ENCODE assay signal across 19 mouse cellular contexts in genomic region chr10:12861381-12861780, GRCm38 (mm10). TPM values are rescaled to one million over a fixed set of nuclear protein-coding genes. Genes with fewer than 3 reads are reported as not detected.
DNase-seq lines count a peak whose midpoint lies in the region; ATAC-seq and TF ChIP-seq lines count a peak whose summit lies in the region.
"Had no signal": no experiment of that assay in that cellular context is flagged by ENCODE, and none has a peak within 500 bp of the region (broad histone marks: within the 10 kb centered on the region; RNA-seq: fewer than 3 reads in every experiment).

No protein-coding gene starts in this region.

- H3K4me3 ChIP-seq in forebrain, embryonic 13.5 days, result no peak overlapping the region
- H3K4me3 ChIP-seq in forebrain, embryonic 12.5 days (replicated peaks), result no peak overlapping the region
- H3K4me3 ChIP-seq in heart, embryonic 12.5 days, result no peak overlapping the region
- no peak overlapping the region for H3K4me3 ChIP-seq in lung, postnatal 0 days (ENCODE audit: low read depth, low read length)
- H3K4me3 ChIP-seq: embryonic facial prominence, embryonic 15.5 days; heart, adult 2 months; hindbrain, embryonic 10.5 days; intestine, embryonic 15.5 days had no signal

- no peaks in the 10 kb centered on the region for H3K36me3 ChIP-seq in forebrain, embryonic 13.5 days (ENCODE audit: poor library complexity, severe bottlenecking)
- H3K36me3 ChIP-seq in forebrain, embryonic 12.5 days (replicated peaks), result peaks cover 2% of the 10 kb centered on the region; the same call in 1 of the 2 replicates
- H3K36me3 ChIP-seq in heart, embryonic 12.5 days, result peaks cover 22% of the 10 kb centered on the region
- H3K36me3 ChIP-seq in lung, postnatal 0 days (ENCODE audit: insufficient read depth, low read length), result no peaks in the 10 kb centered on the region
- H3K36me3 ChIP-seq: intestine, embryonic 15.5 days had no signal

- no peak overlapping the region for H3K4me2 ChIP-seq in forebrain, embryonic 13.5 days
- no peak overlapping the region for H3K4me2 ChIP-seq in forebrain, embryonic 12.5 days
- H3K4me2 ChIP-seq in heart, embryonic 12.5 days, result no peak overlapping the region
- H3K4me2 ChIP-seq in lung, postnatal 0 days (replicated peaks; ENCODE audit: low read depth, low read length), result no peak overlapping the region
- H3K4me2 ChIP-seq: embryonic facial prominence, embryonic 15.5 days; heart, embryonic 11.5 days; hindbrain, embryonic 14.5 days; intestine, embryonic 15.5 days had no signal

- peak; percentile 33 for DNase-seq in heart, adult 11 months
- peak; percentile 47 for DNase-seq in NIH3T3 (ENCODE audit: low read depth)
- DNase-seq in lung, postnatal 0 days (ENCODE audit: low spot score), result no peak
- DNase-seq: adrenal gland, postnatal 36 days; cerebellum, adult 11 months; cerebellum, adult 8-10 months; cerebellum, postnatal 14 days; embryo, embryonic 11 days; gastrocnemius, postnatal 36 days; heart, adult 2 months; kidney, adult 18-20 months had no signal

- H3K9me3 ChIP-seq in forebrain, embryonic 13.5 days (replicated peaks), result no peaks in the 10 kb centered on the region
- no peaks in the 10 kb centered on the region for H3K9me3 ChIP-seq in forebrain, embryonic 12.5 days
- H3K9me3 ChIP-seq in heart, embryonic 12.5 days (replicated peaks), result no peaks in the 10 kb centered on the region
- no peaks in the 10 kb centered on the region for H3K9me3 ChIP-seq in lung, postnatal 0 days (ENCODE audit: low read length)
- H3K9me3 ChIP-seq: embryonic facial prominence, embryonic 15.5 days; hindbrain, embryonic 10.5 days; intestine, embryonic 15.5 days had no signal

- H3K27me3 ChIP-seq in forebrain, embryonic 13.5 days, result no peaks in the 10 kb centered on the region
- H3K27me3 ChIP-seq in forebrain, embryonic 12.5 days, result no peaks in the 10 kb centered on the region
- H3K27me3 ChIP-seq in heart, embryonic 12.5 days (replicated peaks), result no peaks in the 10 kb centered on the region
- H3K27me3 ChIP-seq in lung, postnatal 0 days (replicated peaks; ENCODE audit: insufficient read depth, low read length), result no peaks in the 10 kb centered on the region
- H3K27me3 ChIP-seq: embryonic facial prominence, embryonic 15.5 days; intestine, embryonic 15.5 days had no signal

- peaks cover 18% of the 10 kb centered on the region for H3K4me1 ChIP-seq in forebrain, embryonic 13.5 days
- peaks cover 6% of the 10 kb centered on the region; the same call in 1 of the 2 replicates for H3K4me1 ChIP-seq in forebrain, embryonic 12.5 days
- H3K4me1 ChIP-seq in heart, embryonic 12.5 days (replicated peaks), result peaks cover 47% of the 10 kb centered on the region
- no peaks in the 10 kb centered on the region for H3K4me1 ChIP-seq in lung, postnatal 0 days (ENCODE audit: insufficient read depth, low read depth, low read length)
- H3K4me1 ChIP-seq: intestine, embryonic 15.5 days had no signal

- H3K27ac ChIP-seq in forebrain, embryonic 13.5 days, result no peak overlapping the region
- no peak overlapping the region for H3K27ac ChIP-seq in forebrain, embryonic 12.5 days
- H3K27ac ChIP-seq in heart, embryonic 12.5 days (ENCODE audit: poor library complexity, severe bottlenecking), result no peak overlapping the region
- no peak overlapping the region for H3K27ac ChIP-seq in lung, postnatal 0 days (ENCODE audit: low read length)
- H3K27ac ChIP-seq: embryonic facial prominence, embryonic 15.5 days; heart, adult 2 months; hindbrain, embryonic 10.5 days; hindbrain, embryonic 14.5 days; intestine, embryonic 15.5 days had no signal

- 58% methylated on average over 2 of the region's 2 CpGs for WGBS in forebrain, embryonic 13.5 days
- 74% methylated on average over 2 of the region's 2 CpGs for WGBS in forebrain, embryonic 12.5 days
- 73% methylated on average over 2 of the region's 2 CpGs for WGBS in heart, embryonic 12.5 days
- 81% methylated on average over 2 of the region's 2 CpGs for WGBS in lung, postnatal 0 days

- TF ChIP-seq CTCF in lung, postnatal 0 days (IDR thresholded peaks at IDR 0.05), result no peak

- ATAC-seq in forebrain, embryonic 13.5 days, result peak; percentile 37; the same call in 1 of the 2 replicates
- ATAC-seq in forebrain, embryonic 12.5 days (ENCODE audit: low FRiP score), result no peak
- ATAC-seq in heart, embryonic 12.5 days (ENCODE audit: insufficient number of reproducible peaks, low FRiP score), result no peak
- no peak for ATAC-seq in lung, postnatal 0 days

- no peak for TF ChIP-seq EP300 in lung, postnatal 0 days (IDR thresholded peaks at IDR 0.05)

- no peak overlapping the region for H3K9ac ChIP-seq in forebrain, embryonic 13.5 days
- H3K9ac ChIP-seq in forebrain, embryonic 12.5 days, result no peak overlapping the region
- H3K9ac ChIP-seq in heart, embryonic 12.5 days, result no peak overlapping the region
- H3K9ac ChIP-seq in lung, postnatal 0 days (replicated peaks; ENCODE audit: low read depth), result no peak overlapping the region
- H3K9ac ChIP-seq: embryonic facial prominence, embryonic 15.5 days; hindbrain, embryonic 14.5 days; intestine, embryonic 15.5 days had no signal

RNA-seq across cellular contexts. Expression of gene Utrn, which starts 7.8 kb away (rescaled TPM):
- 18.7 and 22.0 TPM in 2 replicates for polyA plus RNA-seq in forebrain, embryonic 13.5 days (2015; fragmentation: Nextera tagmentation; extraction: Ambion mirVana)
- 30.2 and 34.3 TPM in 2 replicates for polyA plus RNA-seq in forebrain, embryonic 12.5 days (2016; fragmentation: Nextera tagmentation; extraction: Ambion mirVana)
- polyA plus RNA-seq in heart, embryonic 12.5 days (2016; fragmentation: Nextera tagmentation; extraction: Ambion mirVana), result 66.8 and 69.2 TPM in 2 replicates
- 88.4 and 107 TPM in 2 replicates for polyA plus RNA-seq in lung, postnatal 0 days (2015; fragmentation: Nextera tagmentation; extraction: Ambion mirVana)
